Mouse (Mus musculus): Measurements from ENCODE around the gene Aspg.

GRCm38 (mm10) chr12:112145875-112146651, 39.6 kb downstream of the Aspg start, which contains the start of gene Kif26a:
- TF ChIP-seq CTCF (IDR thresholded peaks at IDR 0.05; ENCODE audit: borderline replicate concordance, insufficient read depth, low read depth, low read length) (peak; percentile 44; the same call in 1 of the 2 replicates), POLR2A (IDR thresholded peaks at IDR 0.05; ENCODE audit: borderline replicate concordance, insufficient read depth, low read length) (no peak)
